Mouse (Mus musculus) hindbrain, embryonic 15.5 days (tissue): ENCODE data around the gene Krt36. TPM values are rescaled to one million over a fixed set of nuclear protein-coding genes. Genes with fewer than 3 reads are reported as not detected.

Experiments used
- ATAC-seq: fragments of 200-750 bp; cut with Nextera tagmentation; 2 replicates; pipeline ENCODE4 v1.8.0; 2017; ENCODE audit warnings: low read depth, moderate number of reproducible peaks, moderate TSS enrichment; ENCODE audit not compliant: low FRiP score
- H3K27ac ChIP-seq: fragments of 300-500 bp; sonication (generic); replicated peaks from 2 replicates; pipeline ENCODE4 v1.5.1; 2015; ENCODE audit warnings: mild to moderate bottlenecking, inconsistent platforms
- H3K27me3 ChIP-seq: fragments of 300-500 bp; sonication (generic); 2 replicates; pipeline ENCODE4 v1.6.1; 2015; ENCODE audit warnings: control low read depth, inconsistent platforms
- H3K36me3 ChIP-seq: fragments of 300-500 bp; sonication (generic); 2 replicates; pipeline ENCODE4 v1.6.1; 2015; ENCODE audit warnings: control low read depth, inconsistent platforms
- H3K4me1 ChIP-seq: fragments of 300-500 bp; sonication (generic); replicated peaks from 2 replicates; pipeline ENCODE4 v1.6.1; 2015; ENCODE audit warnings: control low read depth, inconsistent platforms
- H3K4me2 ChIP-seq: fragments of 300-500 bp; sonication (generic); 2 replicates; pipeline ENCODE4 v1.6.1; 2015; ENCODE audit warnings: moderate library complexity, mild to moderate bottlenecking, inconsistent platforms
- H3K4me3 ChIP-seq: fragments of 300-500 bp; sonication (generic); 2 replicates; pipeline ENCODE4 v1.5.1; 2015; ENCODE audit warnings: mild to moderate bottlenecking, inconsistent platforms
- H3K9ac ChIP-seq: fragments of 300-500 bp; sonication (generic); 2 replicates; pipeline ENCODE4 v1.6.1; 2015; ENCODE audit warnings: inconsistent platforms
- H3K9me3 ChIP-seq: fragments of 300-500 bp; sonication (generic); 2 replicates; pipeline ENCODE4 v1.6.1; 2016; ENCODE audit warnings: control low read depth, inconsistent platforms
- WGBS: fragments of 180-500 bp; shearing (Covaris S2); methylation state at CpG from one replicate; pipeline ENCODE4 v1.1.7; 2015; 5-methylcytosine and 5-hydroxymethylcytosine counted together
- polyA plus RNA-seq: library from polyadenylated mRNA; unstranded; fragments of >200 nt; fragmentation: Nextera tagmentation; extraction: Ambion mirVana; gene quantifications from 2 replicates; pipeline ENCODE4 v1.2.1, GENCODE M21; 2015

Krt36 gene
- polyA plus RNA-seq, 1 experiment from 2014 or later: not detected

GRCm38 (mm10) chr11:100067293-100068036 lies 38.0 kb downstream of the Krt36 start:
- Histone ChIP-seq H3K27me3 (no peaks in the 10 kb centered on the region), H3K4me2 (no peak overlapping the region), H3K9ac (no peak overlapping the region), H3K4me1 (no peaks in the 10 kb centered on the region), H3K4me3 (no peak overlapping the region), H3K36me3 (no peaks in the 10 kb centered on the region), H3K27ac (no peak overlapping the region), H3K9me3 (no peaks in the 10 kb centered on the region)
- ATAC-seq: no peak
- WGBS: 80% methylated on average over 17 of the region's 17 CpGs

GRCm38 (mm10) chr11:100066236-100067010 lies 39.0 kb downstream of the Krt36 start:
- no peak overlapping the region for H3K27ac ChIP-seq
- H3K36me3 ChIP-seq: no peaks in the 10 kb centered on the region
- no peak overlapping the region for H3K4me3 ChIP-seq
- H3K4me2 ChIP-seq: no peak overlapping the region
- H3K4me1 ChIP-seq: no peaks in the 10 kb centered on the region
- H3K9ac ChIP-seq: no peak overlapping the region
- H3K27me3 ChIP-seq: no peaks in the 10 kb centered on the region
- no peak for ATAC-seq
- 50% methylated on average over 12 of the region's 12 CpGs for WGBS
- H3K9me3 ChIP-seq: no peaks in the 10 kb centered on the region

GRCm38 (mm10) chr11:100058875-100059274 lies 46.6 kb downstream of the Krt36 start:
- no peak overlapping the region for H3K4me2 ChIP-seq
- H3K9ac ChIP-seq: no peak overlapping the region
- no peak for ATAC-seq
- no peaks in the 10 kb centered on the region for H3K4me1 ChIP-seq
- no peak overlapping the region for H3K27ac ChIP-seq
- no peak overlapping the region for H3K4me3 ChIP-seq
- no peaks in the 10 kb centered on the region for H3K9me3 ChIP-seq
- H3K36me3 ChIP-seq: no peaks in the 10 kb centered on the region
- 73% methylated on average over 8 of the region's 8 CpGs for WGBS
- H3K27me3 ChIP-seq: no peaks in the 10 kb centered on the region

GRCm38 (mm10) chr11:100055686-100056655 lies 49.5 kb downstream of the Krt36 start:
- no peaks in the 10 kb centered on the region for H3K9me3 ChIP-seq
- no peaks in the 10 kb centered on the region for H3K27me3 ChIP-seq
- ATAC-seq: no peak
- 82% methylated on average over 9 of the region's 9 CpGs for WGBS
- no peak overlapping the region for H3K27ac ChIP-seq
- H3K4me2 ChIP-seq: no peak overlapping the region
- no peaks in the 10 kb centered on the region for H3K36me3 ChIP-seq
- H3K9ac ChIP-seq: no peak overlapping the region
- no peaks in the 10 kb centered on the region for H3K4me1 ChIP-seq
- H3K4me3 ChIP-seq: no peak overlapping the region

Other genes with a start within 250 kb of the Krt36 start
- not detected in 2 replicates for gene Gm11568, start 247.7 kb downstream of the Krt36 start, polyA plus RNA-seq
- not detected in 2 replicates for gene Gm11559, start 241.2 kb downstream of the Krt36 start, polyA plus RNA-seq
- not detected in 2 replicates for gene Krtap9-1, start 232.2 kb downstream of the Krt36 start, polyA plus RNA-seq
- gene Gm11567, start 226.4 kb downstream of the Krt36 start, polyA plus RNA-seq: not detected in 2 replicates
- not detected in 2 replicates for gene Krtap31-1, start 197.7 kb downstream of the Krt36 start, polyA plus RNA-seq
- not detected in 2 replicates for gene Gm11565, start 190.9 kb downstream of the Krt36 start, polyA plus RNA-seq
- gene Krtap31-2, start 169.3 kb downstream of the Krt36 start, polyA plus RNA-seq: not detected in 2 replicates
- gene Krtap9-5, start 157.2 kb downstream of the Krt36 start, polyA plus RNA-seq: not detected in 2 replicates
- gene Krtap29-1, start 126.6 kb downstream of the Krt36 start, polyA plus RNA-seq: not detected in 2 replicates
- gene Krtap16-1, start 119.0 kb downstream of the Krt36 start, polyA plus RNA-seq: 0.10 TPM in 2 replicates
- gene Krtap17-1, start 111.6 kb downstream of the Krt36 start, polyA plus RNA-seq: 1.2 and 1.5 TPM in 2 replicates
- not detected in 2 replicates for gene Krt33a, start 89.4 kb downstream of the Krt36 start, polyA plus RNA-seq
- gene Krt33b, start 75.8 kb downstream of the Krt36 start, polyA plus RNA-seq: 0.13 TPM in 1 of 2 replicates, not detected in the other
- not detected in 2 replicates for gene Krt34, start 64.1 kb downstream of the Krt36 start, polyA plus RNA-seq
- gene Krt31, start 55.1 kb downstream of the Krt36 start, polyA plus RNA-seq: not detected in 2 replicates
- not detected in 2 replicates for gene Krt32, start 17.4 kb downstream of the Krt36 start, polyA plus RNA-seq
- not detected in 2 replicates for gene Krt35, start 9.4 kb downstream of the Krt36 start, polyA plus RNA-seq
- 0.09 TPM in 1 of 2 replicates, not detected in the other for gene Krt13, start 15.9 kb upstream of the Krt36 start, polyA plus RNA-seq
- gene Krt15, start 30.3 kb upstream of the Krt36 start, polyA plus RNA-seq: 0.49 and 1.3 TPM in 2 replicates
- gene Krt19, start 43.0 kb upstream of the Krt36 start, polyA plus RNA-seq: 2.0 and 2.4 TPM in 2 replicates
- gene Krt9, start 87.6 kb upstream of the Krt36 start, polyA plus RNA-seq: not detected in 2 replicates
- gene Krt14, start 101.9 kb upstream of the Krt36 start, polyA plus RNA-seq: 0.24 and 0.40 TPM in 2 replicates
- gene Krt16, start 143.3 kb upstream of the Krt36 start, polyA plus RNA-seq: not detected in 2 replicates
- gene Krt17, start 155.4 kb upstream of the Krt36 start, polyA plus RNA-seq: 0.18 and 0.39 TPM in 2 replicates
- not detected in 2 replicates for gene Krt42, start 164.2 kb upstream of the Krt36 start, polyA plus RNA-seq
- gene Eif1, start 214.3 kb upstream of the Krt36 start, polyA plus RNA-seq: 1,215 and 1,231 TPM in 2 replicates
- gene Gast, start 228.8 kb upstream of the Krt36 start, polyA plus RNA-seq: 0.38 TPM in 1 of 2 replicates, not detected in the other